Mouse (Mus musculus) heart, postnatal 0 days (tissue): ENCODE results near the gene Dclk1.

Experiments used
- CTCF ChIP-seq: IDR thresholded peaks from 2 replicates; pipeline ENCODE4 v1.5.1; 2016; ENCODE audit warnings: antibody characterized with exemption, control low read depth, low read depth
- EP300 ChIP-seq: IDR thresholded peaks from 2 replicates; pipeline ENCODE4 v1.6.1; 2016; ENCODE audit warnings: antibody characterized with exemption, low read depth

GRCm38 (mm10) chr3:55517454-55518014 is 275.4 kb downstream of the Dclk1 start:
- TF ChIP-seq CTCF = no peak
- TF ChIP-seq EP300 = no peak
